Mouse (Mus musculus): ENCODE results near the gene Sugp1.
"Not testable (repeated sequence)": the region's sequence is repeated elsewhere in the genome, so short reads cannot be mapped to it uniquely, and the experiment has no call there.

Gene Sugp1
- long read RNA-seq, experiment 1, transcript Sugp1-203 (4 exons, 2,239 nt) = minor isoform, 9 of 49 reads
- long read RNA-seq, experiment 1, transcript Sugp1-201 (14 exons, 2,681 nt) = major isoform, 32 of 49 reads
- long read RNA-seq, experiment 1, partial matches to known transcripts = 3 of 49 reads
- long read RNA-seq, experiment 1, other reads (novel, unspliced or antisense) = 5 of 49 reads
- long read RNA-seq, experiment 2, transcript Sugp1-203 (4 exons, 2,239 nt) = minor isoform, 7 of 41 reads
- long read RNA-seq, experiment 2, transcript Sugp1-201 (14 exons, 2,681 nt) = major isoform, 26 of 41 reads
- long read RNA-seq, experiment 2, partial matches to known transcripts = 4 of 41 reads
- long read RNA-seq, experiment 2, other reads (novel, unspliced or antisense) = 4 of 41 reads

DNA sequence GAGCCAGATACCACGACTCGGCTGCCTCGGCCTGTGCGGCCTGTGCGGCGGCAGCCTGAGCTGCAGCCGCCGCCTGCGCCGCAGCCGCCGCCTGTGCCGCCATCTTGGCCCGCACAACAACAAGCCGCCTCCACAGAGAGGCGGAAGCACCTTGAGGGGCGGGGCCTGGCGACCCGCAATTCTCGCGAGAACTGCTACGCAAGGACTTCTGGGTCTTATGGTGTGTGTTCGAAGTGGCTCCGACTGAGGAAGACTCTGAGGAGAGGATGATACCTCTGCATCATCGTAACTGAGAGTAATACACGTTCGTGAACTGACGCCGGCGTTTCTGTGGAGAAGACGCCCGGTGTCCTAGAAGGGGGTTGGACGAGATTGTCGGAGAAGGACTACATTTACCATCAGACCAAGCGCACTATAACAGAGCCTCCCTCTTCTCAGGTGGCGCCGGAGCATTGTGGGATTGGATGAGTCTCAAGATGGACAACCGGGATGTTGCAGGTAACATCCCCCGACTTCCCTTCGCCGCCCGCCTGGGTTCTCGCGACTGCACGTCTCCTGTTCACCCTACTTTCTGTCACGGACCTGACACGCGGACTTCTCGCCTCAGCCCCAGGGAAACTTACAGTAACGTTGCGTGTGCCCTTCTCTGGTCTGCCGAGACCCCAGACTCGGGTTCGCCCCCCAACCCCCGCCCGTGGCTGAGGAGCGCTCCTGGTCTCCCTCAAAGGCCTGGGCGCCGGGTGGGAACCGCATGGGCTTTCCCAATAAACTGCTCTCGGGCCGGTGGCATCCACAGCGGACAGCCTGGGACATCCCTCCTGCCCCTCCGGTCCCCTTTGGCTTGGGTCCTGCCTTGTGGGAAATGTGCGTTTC is at the start of gene Sugp1, which contains the start of gene Mau2:
Sugp1 (plus strand) TSS at position 231 of the 873 bp plus-strand sequence.
Mau2 (minus strand) TSS at position 152 of the 873 bp plus-strand sequence.
- intact Hi-C loops (cut with DNase I) = no loop called here

DNA sequence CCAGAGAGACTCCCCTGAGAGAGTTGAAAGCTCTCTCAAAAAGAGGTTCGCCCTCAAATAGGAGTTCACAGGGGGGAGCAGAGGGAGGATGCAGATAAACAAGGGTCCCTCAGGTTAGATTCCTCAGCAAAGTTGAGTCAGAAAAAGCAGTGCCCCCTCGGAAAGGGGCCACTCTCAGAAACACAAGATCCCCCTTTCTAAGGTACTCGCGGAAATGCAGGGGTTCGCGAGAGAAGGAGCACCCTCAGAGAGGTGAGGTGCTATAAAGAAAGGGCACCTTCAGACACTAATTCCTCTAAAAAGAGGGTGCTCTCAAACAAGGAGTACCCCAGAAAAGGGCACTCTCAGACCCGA is 47.2 kb upstream of the Sugp1 start:
- intact Hi-C loops (cut with DNase I) = loop anchor here (5.0 kb wide), 1 partner anchor 38 kb away; no protein-coding TSS in a partner anchor

DNA sequence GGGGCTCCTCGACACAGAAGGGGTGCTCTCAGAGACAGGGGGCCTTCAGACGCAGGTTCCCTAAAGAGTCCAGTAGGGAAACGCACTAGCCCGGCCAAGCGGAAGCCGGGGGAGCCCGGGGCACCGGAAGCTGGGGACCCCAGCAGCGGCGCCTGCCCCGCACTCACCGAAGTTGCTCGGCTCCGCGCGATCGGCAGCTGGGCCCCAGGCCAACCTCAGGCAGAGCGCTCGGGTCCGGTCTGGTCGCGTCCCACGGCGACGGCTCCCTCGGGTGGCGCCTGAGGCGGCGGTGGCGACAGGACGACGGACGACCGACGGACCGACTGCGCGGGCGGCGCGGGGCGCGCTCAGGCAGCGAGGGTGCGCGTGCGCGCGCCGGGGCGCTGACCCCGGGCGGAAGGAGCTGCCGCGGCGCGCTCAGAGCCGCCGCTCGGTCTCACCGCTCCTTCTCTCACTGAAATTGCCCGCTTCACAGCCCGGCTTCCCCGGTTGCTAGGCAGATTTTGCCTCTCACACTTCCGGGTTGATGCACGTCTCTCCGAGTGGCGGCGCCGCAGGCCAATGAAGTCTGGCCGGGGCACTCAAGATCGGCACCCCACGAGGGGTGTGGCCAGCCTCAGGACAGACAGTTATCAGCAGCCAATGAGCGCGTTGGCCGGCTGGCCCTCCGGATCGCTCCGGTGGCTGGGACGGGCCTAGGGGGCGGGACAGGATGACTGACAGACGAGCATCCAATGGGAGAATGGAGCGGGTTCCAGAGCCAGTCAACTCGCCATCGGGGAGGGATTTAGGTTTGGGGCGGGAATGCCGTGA is 46.6 kb upstream of the Sugp1 start, which contains the start of gene Gatad2a:
Gatad2a (minus strand) TSS at position 609 of the 813 bp plus-strand sequence.
- intact Hi-C loops (cut with DNase I) = loop anchor here (5.0 kb wide), 1 partner anchor 39 kb away; no protein-coding TSS in a partner anchor

DNA sequence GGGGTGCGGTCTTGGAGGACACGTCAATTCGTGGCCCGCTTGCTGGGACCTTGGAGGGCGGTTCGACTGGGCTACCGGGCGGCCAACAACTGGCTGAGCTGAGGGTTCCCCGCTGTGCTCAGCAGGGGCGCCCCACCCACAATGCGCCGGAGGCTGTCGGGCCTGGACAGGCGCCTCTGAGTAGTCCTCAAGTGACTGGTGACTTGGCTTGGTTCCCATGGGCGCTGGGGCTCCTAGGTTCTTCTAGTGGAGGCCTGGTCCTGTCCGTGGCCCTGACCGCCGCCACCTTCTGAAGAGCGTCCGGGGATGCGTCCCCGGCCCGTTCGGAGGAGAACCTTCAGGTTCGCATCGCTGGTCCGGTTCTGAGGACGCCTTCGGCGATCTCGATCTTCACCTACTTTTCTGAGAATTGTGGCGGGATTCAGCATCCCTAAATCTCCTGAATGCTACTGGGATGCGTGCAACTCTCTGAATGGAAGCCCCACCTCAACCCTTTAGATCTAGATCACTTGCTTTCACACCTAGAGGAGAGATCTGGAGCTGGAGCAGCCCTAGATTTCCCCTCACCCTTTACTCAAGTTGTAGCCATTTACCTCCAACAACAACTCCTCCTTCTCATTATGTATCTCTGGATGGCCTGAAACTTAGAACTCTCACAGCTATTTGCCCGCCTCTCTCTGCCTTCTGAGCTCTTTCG is 45.9 kb upstream of the Sugp1 start:
- intact Hi-C loops (cut with DNase I) = loop anchor here (5.0 kb wide), 1 partner anchor 39 kb away; no protein-coding TSS in a partner anchor

DNA sequence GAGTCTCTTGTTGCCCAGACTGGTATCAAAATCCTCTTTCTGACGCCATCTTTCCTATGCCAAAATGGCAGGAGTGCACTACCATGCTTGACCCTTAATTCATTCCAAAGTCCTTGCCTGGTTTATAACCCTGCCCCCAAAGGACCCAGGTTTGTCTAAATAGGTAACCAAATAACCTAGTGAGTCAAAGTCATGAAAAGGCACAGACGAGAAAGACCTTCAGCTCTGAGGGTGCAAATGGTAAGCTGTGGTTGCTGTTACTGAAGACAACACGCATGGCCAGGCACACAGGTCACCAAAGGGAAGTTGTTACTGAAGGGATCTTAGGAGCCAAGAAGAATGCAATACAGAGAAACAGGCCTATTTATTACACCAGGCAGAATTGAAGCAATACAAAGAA is 43.9 kb upstream of the Sugp1 start:
- intact Hi-C loops (cut with DNase I) = loop anchor here (5.0 kb wide), 1 partner anchor 41 kb away; no protein-coding TSS in a partner anchor

DNA sequence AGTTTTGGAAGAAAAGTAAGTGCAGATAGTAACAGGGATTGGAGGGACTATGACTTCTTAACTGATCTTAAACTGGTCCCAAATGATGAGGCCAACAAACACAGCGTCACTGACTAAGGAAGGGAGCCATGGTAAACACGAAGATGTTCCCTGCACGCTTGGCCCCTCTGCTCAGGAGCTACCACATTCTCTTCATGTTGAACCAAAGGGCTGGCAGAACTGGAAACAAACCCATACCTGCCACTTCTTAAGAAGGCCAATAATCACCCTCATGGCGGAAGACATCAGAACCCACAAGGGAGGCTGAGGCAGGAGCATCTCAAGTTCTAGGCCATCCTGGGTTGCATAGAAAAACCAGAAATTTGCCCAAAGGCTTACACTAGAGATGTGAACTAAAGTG is 43.4 kb upstream of the Sugp1 start:
- intact Hi-C loops (cut with DNase I) = loop anchor here (5.0 kb wide), 1 partner anchor 42 kb away; no protein-coding TSS in a partner anchor

DNA sequence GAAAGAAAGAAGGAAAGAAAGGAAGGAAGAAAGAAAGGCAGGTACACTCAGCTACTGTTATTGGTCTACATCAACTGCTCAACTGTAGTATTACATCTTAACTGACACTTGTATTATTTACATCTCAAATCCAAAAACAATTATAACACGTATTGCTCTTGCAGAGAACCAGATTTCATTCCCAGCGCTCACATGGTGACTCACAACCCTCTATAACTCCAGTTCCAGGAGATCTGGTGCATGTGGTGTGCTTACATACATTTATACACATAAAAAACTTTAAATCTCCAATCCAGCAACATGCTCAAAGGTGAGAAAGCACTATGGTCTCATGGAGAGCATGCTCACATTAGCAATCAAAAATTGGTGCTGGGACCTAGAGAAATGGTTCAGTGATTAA is 42.4 kb upstream of the Sugp1 start:
- intact Hi-C loops (cut with DNase I) = no loop called here

DNA sequence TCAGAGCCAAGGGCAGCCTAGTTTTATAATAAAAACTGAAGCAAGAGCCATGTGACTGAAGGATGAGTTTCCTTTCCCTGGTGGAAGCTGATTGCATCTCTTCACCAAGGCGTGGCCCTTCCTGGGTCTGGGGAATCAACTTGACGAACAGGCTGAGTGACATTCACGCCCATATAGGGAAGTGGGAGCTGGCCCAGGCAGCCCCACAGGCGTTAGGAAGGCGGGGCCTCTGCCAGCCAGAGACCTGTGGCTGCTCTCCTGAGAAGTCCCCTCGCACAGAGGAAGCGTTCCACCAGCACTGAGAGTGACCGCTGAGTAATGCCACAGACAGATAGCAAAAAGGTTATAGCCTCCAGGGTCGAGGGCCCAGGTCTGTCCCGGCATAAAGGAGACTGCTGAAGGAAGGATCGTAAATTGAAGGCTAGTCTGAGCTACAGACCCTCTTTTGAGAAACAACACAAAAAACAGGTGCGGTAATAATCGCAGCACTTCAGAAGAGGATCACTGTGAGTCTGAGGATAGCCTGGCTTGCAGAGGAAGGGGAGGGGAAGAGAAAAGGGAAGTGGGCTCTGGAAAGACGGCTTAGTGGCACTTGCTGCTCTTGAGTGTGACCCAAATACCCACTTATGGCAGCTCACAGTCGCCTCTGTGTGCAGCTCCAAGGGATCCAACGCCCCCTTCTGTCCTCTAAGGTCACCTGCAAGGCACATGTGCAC is 41.3 kb upstream of the Sugp1 start:
- intact Hi-C loops (cut with DNase I) = loop anchor here (1.0 kb wide), 1 partner anchor 82 kb away; no protein-coding TSS in a partner anchor

DNA sequence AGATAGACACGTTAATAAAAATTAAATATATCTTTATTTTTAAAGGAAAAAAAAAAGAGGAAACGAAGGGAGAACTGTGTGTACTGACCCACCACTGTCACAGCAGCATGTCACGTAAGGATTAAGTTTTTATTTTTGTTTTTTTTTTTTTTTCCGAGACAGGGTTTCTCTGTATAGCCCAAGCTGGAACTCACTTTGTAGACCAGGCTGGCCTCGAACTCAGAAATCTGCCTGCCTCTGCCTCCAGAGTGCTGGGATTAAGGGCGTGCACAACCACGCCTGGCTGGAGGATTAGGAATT is 40.8 kb upstream of the Sugp1 start:
- intact Hi-C loops (cut with DNase I) = loop anchor here (1.0 kb wide), 1 partner anchor 83 kb away; no protein-coding TSS in a partner anchor

DNA sequence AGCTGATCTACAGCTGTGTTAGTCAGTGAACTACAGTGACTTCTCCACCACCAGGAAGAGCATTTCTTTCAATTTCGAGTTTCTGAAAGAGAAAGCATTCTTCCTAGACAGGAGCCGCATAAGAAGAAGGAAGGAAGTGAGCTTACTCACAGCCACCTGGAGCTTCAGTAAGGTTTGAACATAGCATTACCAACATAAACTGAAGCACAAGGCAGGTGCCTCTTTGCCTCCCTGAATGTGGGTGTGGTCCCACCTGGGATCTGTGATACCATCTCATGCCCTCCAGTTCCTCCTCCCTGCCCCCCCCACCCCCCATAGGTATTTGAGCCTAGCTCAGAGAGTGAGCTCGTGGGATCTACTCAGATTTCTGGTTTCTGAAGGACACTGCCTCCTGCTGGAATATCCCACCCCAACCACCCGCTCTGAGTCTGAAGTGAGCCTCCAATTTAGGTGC is 39.4 kb upstream of the Sugp1 start:
- intact Hi-C loops (cut with DNase I) = no loop called here

DNA sequence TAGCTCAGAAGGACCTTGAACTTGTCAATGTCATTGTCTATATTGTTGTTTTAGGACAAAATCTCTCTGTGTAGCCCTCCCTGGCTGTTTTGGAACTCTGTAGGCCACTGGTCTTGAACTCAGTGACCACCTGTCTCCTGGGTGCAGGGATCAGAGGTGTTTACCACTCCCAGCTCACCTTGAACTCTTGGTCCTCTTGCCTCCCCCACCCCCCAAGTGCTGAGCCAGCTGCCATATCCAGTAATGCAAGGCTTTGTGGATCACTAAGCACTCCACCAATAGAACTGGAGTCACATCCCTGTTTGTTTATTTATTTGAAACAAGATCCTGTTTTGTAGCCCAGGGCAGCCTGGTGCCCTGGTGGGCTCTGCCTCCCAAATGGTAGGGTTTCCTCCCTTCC is 38.3 kb upstream of the Sugp1 start:
- intact Hi-C loops (cut with DNase I) = no loop called here

DNA sequence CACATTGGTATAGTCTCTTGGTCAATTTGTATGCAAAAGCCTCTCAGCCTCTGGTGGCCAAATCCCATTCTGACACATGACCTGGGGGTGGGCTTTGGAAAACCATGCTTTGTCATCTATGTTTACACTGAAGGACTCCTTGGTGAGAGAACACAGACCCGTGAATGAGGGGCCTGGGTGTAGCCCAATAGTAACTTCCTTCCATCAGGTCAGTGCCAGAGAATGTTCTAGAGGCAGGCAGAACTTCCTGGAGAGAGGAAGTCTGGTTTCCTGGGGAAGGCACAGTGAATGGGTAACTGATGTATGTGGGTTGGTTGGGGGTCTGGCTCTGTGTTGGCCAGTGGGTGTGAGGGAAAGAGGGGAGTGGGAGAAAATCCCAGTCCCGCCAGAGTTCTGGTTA is 37.4 kb upstream of the Sugp1 start:
- intact Hi-C loops (cut with DNase I) = no loop called here

DNA sequence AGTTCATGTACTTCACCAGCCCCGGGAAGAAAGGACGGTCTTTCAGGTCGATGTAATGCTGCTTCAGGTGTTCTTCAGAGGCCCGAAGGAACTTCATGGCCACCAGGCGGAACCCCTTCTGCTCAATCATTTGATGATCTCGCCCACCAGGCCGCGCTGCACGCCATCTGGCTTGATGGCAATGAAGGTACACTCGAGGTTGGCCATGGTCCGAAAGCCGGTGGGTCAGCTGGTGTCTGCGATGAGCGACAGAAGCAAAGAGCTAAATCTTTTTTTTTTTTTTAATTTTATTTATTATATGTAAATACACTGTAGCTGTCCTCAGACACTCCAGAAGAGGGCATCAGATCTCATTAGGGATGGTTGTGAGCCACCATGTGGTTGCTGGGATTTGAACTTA is 31.8 kb upstream of the Sugp1 start:
- intact Hi-C loops (cut with DNase I) = not testable (repeated sequence)

DNA sequence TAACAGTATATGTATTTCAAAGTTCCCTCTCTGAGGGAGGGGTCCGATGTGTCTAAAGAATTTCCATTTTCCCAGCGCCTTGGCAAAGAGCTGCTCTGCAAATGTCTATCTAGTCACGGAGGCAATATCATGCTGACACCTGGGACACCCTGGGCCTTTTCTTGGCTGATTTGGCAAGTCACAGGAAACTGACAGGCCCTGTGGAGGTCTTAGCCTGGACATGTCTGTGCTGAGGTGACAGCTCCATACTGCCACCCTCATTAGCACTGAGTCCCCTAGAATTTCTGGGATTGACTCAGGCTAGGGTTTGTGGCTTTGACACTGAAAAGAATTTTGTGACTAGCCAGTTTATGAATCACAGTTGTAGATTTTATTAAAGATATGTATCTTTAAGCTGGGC is 30.3 kb upstream of the Sugp1 start:
- intact Hi-C loops (cut with DNase I) = no loop called here

DNA sequence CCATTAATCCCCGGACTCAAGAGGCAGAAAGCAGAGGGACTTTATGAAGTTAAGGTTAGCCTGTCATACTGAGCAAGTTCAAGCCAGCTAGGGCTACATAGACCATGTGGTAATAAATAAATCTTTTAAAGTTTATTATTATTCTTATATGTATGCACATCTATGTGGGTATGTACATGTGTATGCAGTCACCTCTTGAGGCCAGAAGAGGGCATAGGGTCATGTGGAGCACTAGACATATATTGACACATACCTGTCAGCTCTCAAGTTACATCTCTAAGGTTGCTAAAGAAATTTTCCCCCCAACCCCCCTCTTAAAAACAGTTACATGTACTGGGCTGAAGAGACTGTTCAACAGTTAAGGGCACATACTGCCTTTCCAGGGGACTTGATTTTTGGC is 29.9 kb upstream of the Sugp1 start:
- intact Hi-C loops (cut with DNase I) = no loop called here

DNA sequence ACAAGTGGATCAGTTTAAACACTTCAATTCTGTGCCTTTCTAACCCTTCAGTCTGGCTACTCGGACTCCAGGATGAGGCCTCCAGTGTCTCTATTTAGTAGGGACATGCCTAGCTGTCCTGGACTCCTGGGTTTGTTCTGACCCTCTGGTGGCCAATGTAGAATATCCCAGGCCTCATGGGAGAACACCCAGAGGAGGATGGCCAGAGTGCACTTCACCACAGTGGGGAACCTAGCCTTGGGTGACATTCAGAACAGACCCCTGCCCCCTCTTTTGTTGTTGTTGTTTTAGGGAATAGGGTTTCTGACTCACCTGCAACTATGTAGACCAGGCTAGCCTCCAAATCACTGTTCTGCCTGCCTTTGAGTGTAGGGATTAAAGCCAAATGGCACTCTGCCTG is 27.6 kb upstream of the Sugp1 start:
- intact Hi-C loops (cut with DNase I) = no loop called here

DNA sequence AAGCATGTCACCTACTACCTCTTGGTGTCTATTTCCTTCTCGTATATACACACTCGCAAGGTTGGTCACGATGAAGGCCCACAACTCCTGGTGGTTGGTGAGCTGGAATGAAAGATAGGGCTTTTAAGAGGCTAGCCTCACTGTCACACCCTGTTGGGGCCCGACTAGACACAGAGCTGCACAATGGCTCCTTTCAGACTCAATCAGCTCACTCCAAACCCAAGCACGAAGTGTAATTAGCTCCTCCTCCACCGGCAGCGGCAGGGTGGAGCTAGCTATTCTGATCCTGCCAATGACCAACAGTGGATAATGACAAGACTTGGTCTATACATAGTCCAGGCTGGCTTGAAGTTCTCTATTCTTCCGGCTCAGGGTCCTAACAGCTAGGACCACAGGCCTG is 19.0 kb upstream of the Sugp1 start:
- intact Hi-C loops (cut with DNase I) = no loop called here

DNA sequence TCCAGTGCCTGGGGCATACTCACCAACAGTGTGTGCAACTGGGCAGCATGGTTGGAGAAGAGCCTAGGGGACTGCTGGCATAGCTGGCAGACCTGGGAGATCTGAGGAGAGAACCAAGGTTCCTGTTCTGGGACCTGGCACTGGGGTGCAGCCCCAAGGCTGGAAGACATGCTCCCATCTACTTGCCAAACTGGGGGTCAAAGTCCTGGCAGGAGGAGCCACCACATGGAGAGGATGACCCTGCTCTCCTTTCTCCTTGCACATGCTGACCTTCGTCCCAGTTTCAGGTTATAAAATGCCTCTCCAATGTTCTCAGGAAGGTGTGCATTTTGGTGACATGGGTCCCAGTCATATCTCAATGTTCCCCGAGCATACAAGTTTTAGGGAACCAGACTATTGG is 16.5 kb upstream of the Sugp1 start:
- intact Hi-C loops (cut with DNase I) = no loop called here

DNA sequence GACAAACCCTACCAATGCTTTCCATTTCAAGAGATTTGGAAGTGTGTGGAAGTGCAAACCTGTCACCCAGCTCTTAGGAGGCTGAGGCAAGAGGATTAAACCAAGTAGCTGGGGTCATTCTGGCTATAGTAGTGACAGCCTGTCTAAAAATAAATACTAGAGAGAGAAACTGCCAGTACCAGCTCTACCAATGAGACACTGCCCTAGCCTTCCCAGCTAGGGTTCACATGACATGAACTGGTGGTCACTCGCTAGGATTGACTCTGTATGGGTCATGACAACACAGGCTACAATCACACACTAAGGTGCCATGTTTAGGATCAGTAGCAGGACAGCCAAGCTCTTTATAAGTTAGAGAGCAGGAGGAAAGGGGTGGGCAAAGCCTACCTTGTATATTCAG is 12.4 kb upstream of the Sugp1 start:
- intact Hi-C loops (cut with DNase I) = no loop called here

DNA sequence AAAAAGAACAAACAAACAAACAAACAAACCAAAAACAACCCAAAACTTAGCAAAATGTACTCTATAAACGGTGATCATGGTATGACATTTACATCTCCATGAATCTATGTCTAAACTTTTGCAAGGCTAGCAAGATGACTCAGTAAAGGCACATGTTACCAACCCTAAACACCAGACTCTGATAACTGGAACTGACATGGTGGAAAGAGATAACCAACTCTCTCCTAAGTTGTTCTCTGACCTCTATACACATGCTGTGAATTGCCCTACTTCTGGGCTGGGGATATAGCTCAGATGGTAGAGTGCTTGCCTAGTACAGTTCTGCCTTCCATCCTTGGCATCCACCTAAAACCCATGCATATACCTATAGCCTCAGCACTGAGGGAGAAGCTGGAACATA is 4.6 kb upstream of the Sugp1 start:
- intact Hi-C loops (cut with DNase I) = no loop called here

Measured in adrenal gland (tissue).